Mouse (Mus musculus) liver, embryonic 14.5 days (tissue): ENCODE measurements around the gene Cep95. TPM values are rescaled to one million over a fixed set of nuclear protein-coding genes. Genes with fewer than 3 reads are reported as not detected.
A peak's percentile ranks its signal among the peaks of the same experiment; 100 is the strongest.

Source experiments
- ATAC-seq: fragments of 200-750 bp; cut with Nextera tagmentation; 2 replicates; pipeline ENCODE4 v1.8.0; 2017; ENCODE audit warnings: moderate number of reproducible peaks, mild to moderate bottlenecking, moderate library complexity; ENCODE audit not compliant: insufficient read depth
- DNase-seq, 3 experiments: peaks; one replicate each; pipeline ENCODE4 v3.0.0-alpha.2; 2012 to 2013; ENCODE audit warnings: low read depth in 3 of 3, low spot score in 3 of 3
- H3K27ac ChIP-seq: fragments of 300-500 bp; sonication (generic); 2 replicates; pipeline ENCODE4 v1.5.1; 2014; ENCODE audit warnings: moderate library complexity, mild to moderate bottlenecking, control low read depth, inconsistent platforms
- H3K27me3 ChIP-seq: fragments of 300-500 bp; sonication (generic); 2 replicates; pipeline ENCODE4 v1.6.1; 2014; ENCODE audit warnings: mild to moderate bottlenecking, low read length, moderate library complexity; ENCODE audit not compliant: control insufficient read depth, insufficient read depth
- H3K36me3 ChIP-seq: fragments of 300-500 bp; sonication (generic); replicated peaks from 2 replicates; pipeline ENCODE4 v1.6.1; 2014; ENCODE audit warnings: low read depth; ENCODE audit not compliant: control insufficient read depth, insufficient read depth
- H3K4me1 ChIP-seq, 2 experiments: fragments of 200-500 bp in 1 of 2; fragments of 300-500 bp in 1 of 2; sonication (generic) in 1 of 2; replicated peaks; 2 replicates each; pipeline ENCODE4 v1.6.1; 2012 to 2014; ENCODE audit warnings: antibody characterized with exemption in 1 of 2, inconsistent platforms in 1 of 2, low read length in 1 of 2; ENCODE audit not compliant: control insufficient read depth in 2 of 2, insufficient read depth in 2 of 2
- H3K4me2 ChIP-seq: fragments of 300-500 bp; sonication (generic); 2 replicates; pipeline ENCODE4 v1.6.1; 2014; ENCODE audit warnings: low read depth, mild to moderate bottlenecking, control low read depth, moderate library complexity
- H3K4me3 ChIP-seq, 2 experiments: fragments of 200-500 bp in 1 of 2; fragments of 300-500 bp in 1 of 2; sonication (generic) in 1 of 2; 2 replicates each; pipeline ENCODE4 v1.5.1; 2012 to 2014; ENCODE audit warnings: low read depth in 2 of 2, low read length in 2 of 2, mild to moderate bottlenecking in 2 of 2, control low read depth in 1 of 2, inconsistent platforms in 1 of 2, moderate library complexity in 1 of 2; ENCODE audit not compliant: insufficient read depth in 1 of 2
- H3K9ac ChIP-seq: fragments of 300-500 bp; sonication (generic); replicated peaks from 2 replicates; pipeline ENCODE4 v1.6.1; 2014; ENCODE audit warnings: mild to moderate bottlenecking, control low read depth, moderate library complexity
- H3K9me3 ChIP-seq: fragments of 300-500 bp; sonication (generic); 2 replicates; pipeline ENCODE4 v1.6.1; 2016; ENCODE audit warnings: low read length, mixed read lengths; ENCODE audit not compliant: control insufficient read depth
- CTCF ChIP-seq: IDR thresholded peaks from 2 replicates; pipeline ENCODE4 v1.5.1; 2016; ENCODE audit warnings: antibody characterized with exemption, low read depth, control low read depth
- EP300 ChIP-seq: IDR thresholded peaks from 2 replicates; pipeline ENCODE4 v1.6.1; 2016; ENCODE audit warnings: antibody characterized with exemption, low read depth
- WGBS: fragments of 180-500 bp; shearing (Covaris S2); extraction: QIAGEN DNeasy Blood & Tissue Kit; methylation state at CpG from one replicate; pipeline ENCODE4 v1.1.7; 2014; ENCODE audit not compliant: insufficient replicate concordance; 5-methylcytosine and 5-hydroxymethylcytosine counted together
- polyA plus RNA-seq, 2 experiments: library from polyadenylated mRNA; depleted of rRNA in 1 of 2; stranded (reverse) in 1 of 2; unstranded in 1 of 2; fragments of >200 nt; fragmentation: Nextera tagmentation in 1 of 2; extraction: Ambion mirVana in 1 of 2; gene quantifications; 2 replicates each; pipeline versions ENCODE4 v1.2.1 to v1.2.3; 2012 to 2014

Gene Cep95
- polyA plus RNA-seq, 2 experiments, result 6.1 to 9.9 TPM

- H3K9ac ChIP-seq, result no peak overlapping the region
- H3K4me1 ChIP-seq, result peaks cover 2 to 9% of the 10 kb centered on the region in 2 experiments; a peak in 2 of 4 replicates
- H3K36me3 ChIP-seq, result peaks cover 59% of the 10 kb centered on the region
- WGBS, result 85% methylated on average over 9 of the region's 9 CpGs
- ATAC-seq (no peak), DNase-seq (no peak)
- H3K27ac ChIP-seq, result no peak overlapping the region
- H3K9me3 ChIP-seq, result no peaks in the 10 kb centered on the region
- H3K27me3 ChIP-seq, result no peaks in the 10 kb centered on the region
- TF ChIP-seq EP300 (no peak), CTCF (no peak)
- H3K4me2 ChIP-seq, result no peak overlapping the region
- H3K4me3 ChIP-seq, result no peak overlapping the region
These were observed 16.0 kb upstream of the Cep95 start for GRCm38 (mm10) chr11:106773061-106773460.

- Histone ChIP-seq H3K4me1 (peaks cover 6 to 12% of the 10 kb centered on the region in 2 experiments), H3K9ac (no peak overlapping the region), H3K27ac (no peak overlapping the region), H3K4me3 (no peak overlapping the region), H3K36me3 (peaks cover 56% of the 10 kb centered on the region), H3K9me3 (no peaks in the 10 kb centered on the region), H3K27me3 (no peaks in the 10 kb centered on the region), H3K4me2 (no peak overlapping the region)
- DNase-seq, result no peak
- WGBS, result 75% methylated on average over 4 of the region's 4 CpGs
- no peak for ATAC-seq
- TF ChIP-seq EP300 (no peak), CTCF (no peak)
These were observed 12.1 kb upstream of the Cep95 start for GRCm38 (mm10) chr11:106776960-106777359.

GRCm38 (mm10) chr11:106777395-106777794 is 11.7 kb upstream of the Cep95 start:
- 75% methylated on average over 3 of the region's 3 CpGs for WGBS
- no peaks in the 10 kb centered on the region for H3K9me3 ChIP-seq
- no peak for TF ChIP-seq EP300
- TF ChIP-seq CTCF, result no peak
- H3K36me3 ChIP-seq, result peaks cover 56% of the 10 kb centered on the region
- H3K4me1 ChIP-seq, result peaks cover 6 to 12% of the 10 kb centered on the region in 2 experiments
- peak overlapping the region; percentile 85 for H3K4me2 ChIP-seq
- no peak overlapping the region for H3K9ac ChIP-seq
- no peak for DNase-seq
- H3K27me3 ChIP-seq, result no peaks in the 10 kb centered on the region
- ATAC-seq, result no peak
- H3K27ac ChIP-seq, result no peak overlapping the region
- H3K4me3 ChIP-seq, result no peak overlapping the region

- peaks cover 57% of the 10 kb centered on the region for H3K36me3 ChIP-seq
- no peak overlapping the region for H3K27ac ChIP-seq
- DNase-seq, result no peak
- 68% methylated on average over 7 of the region's 7 CpGs for WGBS
- no peaks in the 10 kb centered on the region for H3K27me3 ChIP-seq
- peak overlapping the region in 1 of 2 experiments; percentile 83; a peak in 2 of 4 replicates for H3K4me3 ChIP-seq
- H3K9me3 ChIP-seq, result no peaks in the 10 kb centered on the region
- peaks cover 6 to 12% of the 10 kb centered on the region in 2 experiments for H3K4me1 ChIP-seq
- H3K9ac ChIP-seq, result no peak overlapping the region
- TF ChIP-seq EP300 (no peak), CTCF (no peak)
- ATAC-seq, result no peak
- H3K4me2 ChIP-seq, result peak overlapping the region; percentile 85
These were observed 10.9 kb upstream of the Cep95 start for GRCm38 (mm10) chr11:106778132-106778531.

- H3K4me2 ChIP-seq, result peak overlapping the region; percentile 85
- peaks cover 6 to 12% of the 10 kb centered on the region in 2 experiments for H3K4me1 ChIP-seq
- no peak for TF ChIP-seq CTCF
- no peak; the same call in 1 of the 2 replicates for TF ChIP-seq EP300
- H3K9ac ChIP-seq, result peak overlapping the region; percentile 91
- ATAC-seq, result peak; percentile 74
- peaks cover 58% of the 10 kb centered on the region for H3K36me3 ChIP-seq
- peak overlapping the region; percentile 81 to 83 for H3K4me3 ChIP-seq
- H3K27me3 ChIP-seq, result no peaks in the 10 kb centered on the region
- DNase-seq, result no peak
- WGBS, result under 1% methylated on average over 39 of the region's 39 CpGs
- no peaks in the 10 kb centered on the region for H3K9me3 ChIP-seq
- peak overlapping the region; percentile 97 for H3K27ac ChIP-seq
These were observed 10.3 kb upstream of the Cep95 start for GRCm38 (mm10) chr11:106778589-106779387.
